Mouse (Mus musculus) CH12F3 (cell line): ENCODE data around the gene Atp6v1a.

Source experiments
- in situ Hi-C: fragments of 300-500 bp; cut with MboI; formaldehyde crosslinking; loops from 2 replicates; pipeline ENCODE4 v1.14.3; 2020; ENCODE audit warnings: low sequenced_read_pairs

Gene Atp6v1a

DNA sequence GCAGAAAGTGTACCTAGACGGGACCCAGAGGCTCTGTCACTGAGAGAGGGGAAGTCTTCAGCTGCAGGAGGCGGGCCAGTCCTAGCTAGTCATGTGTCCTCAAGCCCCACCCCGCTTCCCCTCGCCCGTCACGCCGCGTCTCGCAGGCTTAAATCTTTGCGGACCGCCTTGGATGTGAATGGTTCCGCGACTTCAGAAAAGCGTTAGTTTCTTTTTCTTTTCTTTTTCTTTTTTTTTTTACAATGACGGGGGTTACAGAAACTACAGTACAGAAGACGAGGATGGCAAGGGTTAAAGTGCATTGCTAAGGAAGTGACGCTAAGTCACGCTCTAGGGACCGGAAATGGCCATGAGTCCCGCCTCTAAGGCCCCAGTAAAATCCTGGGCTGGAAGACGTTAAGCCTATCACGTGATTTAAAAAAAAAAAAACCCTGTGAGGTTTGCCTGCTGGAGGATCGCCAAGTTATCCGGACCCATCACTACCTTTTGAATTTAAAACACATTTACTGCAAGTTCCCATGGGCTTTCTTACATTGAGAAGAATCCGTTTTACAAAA is 448 bp downstream of the Atp6v1a start:
- in situ Hi-C loops, result no loop called here

DNA sequence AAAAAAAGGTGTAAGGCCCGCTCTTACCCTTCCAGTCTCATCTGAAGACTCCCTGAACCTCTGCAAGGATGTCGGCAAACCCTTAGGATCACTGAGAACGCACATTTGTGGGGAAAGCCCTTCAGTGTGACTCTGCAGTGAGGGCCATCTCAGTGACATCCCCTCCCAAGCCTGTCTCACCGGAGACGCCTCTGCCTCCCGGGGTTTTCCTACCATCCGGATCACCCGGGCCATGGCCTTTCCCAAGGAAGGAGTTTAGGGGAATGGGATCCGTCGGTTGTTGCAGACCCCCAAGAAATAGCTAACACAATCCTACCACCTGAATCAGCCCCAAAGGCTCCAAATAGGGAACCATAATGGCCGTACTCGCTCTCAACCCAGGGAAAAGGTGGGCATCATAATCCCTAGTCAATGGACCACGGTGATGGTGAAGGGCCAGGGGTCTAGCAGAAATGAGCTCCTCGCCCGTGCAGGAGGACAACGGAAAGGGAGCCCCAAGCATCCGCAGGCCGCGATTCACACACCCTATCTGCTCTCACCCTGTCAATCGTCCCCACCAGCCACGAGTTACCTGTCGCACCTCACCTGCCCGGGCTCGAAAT is 1.0 kb downstream of the Atp6v1a start:
- in situ Hi-C loops, result no loop called here

DNA sequence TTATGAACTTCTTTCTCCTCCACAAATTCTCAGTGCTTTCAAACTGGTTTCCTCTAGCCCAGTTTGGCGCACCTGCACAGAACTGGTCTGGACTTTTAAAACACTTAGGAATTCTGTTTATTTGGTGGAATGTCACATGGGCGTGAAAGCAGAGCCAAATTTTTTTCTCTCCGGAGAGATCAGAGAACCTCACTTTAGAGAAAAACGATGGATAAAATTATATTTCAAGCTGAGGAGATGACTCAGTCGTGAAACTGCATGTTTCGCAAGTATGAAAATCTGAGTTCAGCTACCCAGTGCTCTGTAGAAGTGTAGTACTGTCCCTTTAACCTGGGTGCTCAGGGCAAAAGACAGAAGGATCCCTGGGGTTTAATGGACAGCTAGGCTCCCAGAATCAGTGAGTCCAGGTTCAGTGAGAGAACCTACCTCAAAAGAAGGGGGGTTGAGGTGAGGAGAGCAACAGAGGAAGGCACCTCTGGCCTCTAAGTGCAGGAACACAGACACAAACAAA is 2.9 kb downstream of the Atp6v1a start:
- in situ Hi-C loops, result no loop called here

DNA sequence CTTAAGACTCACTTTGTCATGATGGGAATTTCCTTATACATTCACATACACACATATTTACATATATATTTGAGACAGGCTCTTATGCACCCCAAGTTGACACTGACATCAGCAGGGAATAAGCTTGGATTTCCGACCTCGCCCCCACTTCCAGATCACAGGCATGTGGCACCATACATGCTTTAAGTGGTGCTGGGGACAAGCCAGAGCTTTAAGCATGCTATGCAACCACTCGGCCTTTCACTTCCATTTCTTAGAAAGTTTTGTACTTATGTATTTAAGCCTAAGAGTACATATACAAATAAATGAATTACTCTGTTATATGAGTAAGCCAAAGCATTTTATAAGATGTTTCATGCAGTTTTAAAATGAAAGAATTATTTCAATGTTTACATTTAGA is 6.3 kb downstream of the Atp6v1a start:
- in situ Hi-C loops, result no loop called here

DNA sequence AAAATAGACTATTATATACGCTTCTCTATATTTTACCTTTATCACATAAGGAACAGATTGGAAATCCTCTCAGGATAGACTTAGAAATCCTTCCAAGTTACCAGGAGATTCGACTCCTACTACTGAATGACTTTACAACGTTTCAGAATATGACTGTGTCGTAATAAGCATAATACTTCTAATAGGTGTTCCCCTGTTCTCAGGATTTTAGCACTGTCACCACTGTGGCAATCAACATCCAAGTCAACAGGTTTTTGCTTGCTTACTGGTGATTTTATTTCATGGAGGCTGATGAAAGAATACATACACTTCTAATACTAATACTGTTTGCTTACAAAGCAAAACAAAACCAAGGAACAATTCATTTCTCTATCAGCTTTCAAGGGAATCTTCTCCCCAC is 7.2 kb downstream of the Atp6v1a start:
- in situ Hi-C loops, result no loop called here

DNA sequence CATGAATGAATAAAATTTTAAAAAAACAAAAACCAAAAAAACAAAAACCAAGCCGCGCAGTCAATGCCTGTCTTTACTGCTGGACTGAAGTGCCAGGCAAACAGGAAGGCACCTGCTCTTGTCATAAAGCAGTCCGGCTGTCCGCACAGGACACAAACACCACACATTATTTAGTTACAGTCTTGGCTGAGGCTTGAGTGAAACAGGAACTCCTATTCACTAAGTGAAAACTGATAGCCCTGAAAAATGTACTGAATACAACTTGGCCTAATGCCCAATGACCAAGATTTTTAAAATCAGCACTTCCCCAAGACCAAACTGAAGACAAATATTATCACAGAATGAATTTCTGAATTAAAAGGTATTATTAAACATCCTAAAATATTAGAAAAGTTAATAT is 13.1 kb downstream of the Atp6v1a start:
- in situ Hi-C loops, result no loop called here

DNA sequence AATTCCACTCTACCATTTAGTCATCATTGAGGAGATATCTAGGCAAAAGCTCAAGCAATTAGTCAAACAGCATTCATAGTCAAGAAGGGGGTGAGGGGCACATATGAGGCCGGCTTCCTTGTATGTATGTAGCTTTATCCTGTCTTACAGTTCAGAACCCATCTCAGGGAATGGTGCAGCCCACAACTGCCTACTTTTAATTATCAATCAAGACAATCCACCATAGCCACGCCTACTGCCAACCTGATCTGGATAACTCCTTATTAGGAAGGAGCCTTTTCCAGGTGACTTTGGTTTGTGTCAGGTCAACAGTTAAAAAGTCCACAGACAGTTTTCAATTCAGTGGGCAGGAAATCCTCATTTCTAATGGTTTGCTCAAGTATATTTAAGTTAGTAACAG is 14.1 kb downstream of the Atp6v1a start:
- in situ Hi-C loops, result no loop called here

DNA sequence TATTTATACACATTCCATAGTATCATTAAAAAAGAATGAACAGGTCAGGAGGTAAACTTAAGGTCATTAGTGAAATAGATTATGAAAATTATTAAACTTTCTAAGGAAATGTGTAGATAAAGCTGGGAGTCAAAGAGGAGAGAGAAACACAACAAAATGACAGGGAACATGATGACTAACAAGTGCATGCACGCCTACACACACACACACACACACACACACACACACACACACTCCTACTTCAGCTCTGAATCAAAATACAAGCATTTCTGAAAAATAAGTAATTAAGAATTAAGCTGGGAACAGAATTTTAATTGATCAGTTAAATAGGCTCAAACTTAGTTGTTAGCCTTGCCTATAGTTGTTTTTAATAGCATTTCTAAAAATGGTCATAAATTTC is 14.8 kb downstream of the Atp6v1a start:
- in situ Hi-C loops, result no loop called here

DNA sequence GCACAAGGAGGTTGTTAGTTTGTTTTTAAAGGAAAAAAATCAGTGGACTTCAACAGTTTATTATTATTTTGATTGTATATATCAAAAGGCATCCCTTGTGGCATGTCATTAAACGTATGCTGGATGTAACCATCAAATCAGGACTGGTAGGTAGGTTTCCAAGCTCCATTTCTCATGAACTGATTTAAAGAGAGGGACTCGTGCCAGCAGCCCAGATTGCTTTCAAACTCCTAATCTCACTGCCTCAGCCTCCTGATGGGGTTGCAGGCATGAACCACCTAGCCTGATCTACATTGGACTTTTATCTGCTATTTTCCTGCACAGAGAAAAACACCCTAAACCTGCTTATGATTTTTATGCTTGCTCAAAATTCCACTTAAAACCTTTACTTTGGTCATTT is 15.7 kb downstream of the Atp6v1a start:
- in situ Hi-C loops, result no loop called here

DNA sequence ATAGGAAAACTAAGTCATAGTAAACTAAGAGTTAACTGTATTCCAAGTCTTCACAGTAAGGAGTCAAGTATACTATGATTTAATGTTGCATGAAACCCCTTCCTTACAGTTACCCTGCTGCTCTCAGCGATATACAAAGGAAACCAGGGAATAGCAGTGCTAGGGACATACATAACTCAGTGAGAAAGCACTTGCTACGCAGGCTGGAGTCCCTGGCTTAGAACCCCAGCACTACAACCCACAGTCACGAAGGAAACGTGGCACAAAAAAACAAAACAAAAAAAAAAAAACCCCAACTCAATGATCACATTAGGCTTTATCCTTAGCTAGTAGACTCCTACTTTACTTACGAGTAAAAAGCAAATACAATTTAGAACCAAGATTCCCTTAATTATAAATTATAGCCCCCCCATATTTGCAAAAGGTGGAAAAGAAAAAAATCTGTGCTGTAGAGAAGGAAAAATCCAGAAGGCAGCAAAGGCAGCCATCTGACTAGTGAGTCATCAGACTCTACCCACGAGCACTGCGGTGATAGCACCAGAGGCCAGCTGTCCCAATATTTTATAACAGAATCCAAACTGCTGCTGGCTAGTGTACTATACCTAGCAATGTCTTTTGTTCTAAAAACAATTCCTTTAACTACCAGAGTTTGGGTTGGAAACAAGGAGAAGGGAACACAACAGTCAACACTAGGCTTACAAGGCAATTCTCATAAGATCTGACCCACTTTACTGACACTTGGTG is 16.4 kb downstream of the Atp6v1a start:
- in situ Hi-C loops, result no loop called here

DNA sequence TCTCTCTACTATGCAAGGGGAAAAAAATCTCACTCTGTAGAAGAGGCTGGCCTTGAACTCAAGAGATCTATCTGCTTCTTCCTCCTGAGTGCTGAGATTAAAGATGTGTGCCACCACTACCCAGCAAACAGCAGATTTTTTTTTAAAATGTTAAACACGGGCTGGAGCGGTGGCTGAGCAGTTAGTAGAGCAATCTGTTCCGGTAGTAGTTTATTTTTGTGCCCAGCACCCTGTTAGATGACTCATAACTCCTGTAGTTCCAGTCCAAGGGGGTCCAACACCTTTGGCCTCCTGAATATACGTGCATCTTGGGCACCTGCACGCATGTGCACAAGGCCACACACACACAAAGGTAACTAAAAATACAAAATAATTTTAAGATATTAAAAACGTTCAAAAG is 16.9 kb downstream of the Atp6v1a start:
- in situ Hi-C loops, result no loop called here

DNA sequence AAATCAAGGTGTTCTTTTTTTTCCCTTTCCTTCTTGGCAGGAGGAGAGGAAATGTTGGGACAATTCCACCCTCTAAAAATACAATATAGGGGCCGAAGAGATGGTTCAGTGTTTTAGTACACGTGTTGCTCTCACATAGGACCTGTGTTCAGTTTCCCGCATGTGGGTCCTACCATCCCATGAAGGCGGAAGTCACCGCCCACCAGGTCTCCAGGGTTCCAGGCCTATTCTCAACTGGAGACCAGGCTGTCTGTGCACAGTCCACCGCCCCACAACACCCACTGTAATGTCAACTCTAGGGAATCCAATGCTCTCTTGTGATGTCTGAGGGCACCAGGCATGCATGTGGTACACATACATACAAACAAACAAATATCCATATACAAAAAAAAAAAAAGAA is 17.4 kb downstream of the Atp6v1a start:
- in situ Hi-C loops, result no loop called here

DNA sequence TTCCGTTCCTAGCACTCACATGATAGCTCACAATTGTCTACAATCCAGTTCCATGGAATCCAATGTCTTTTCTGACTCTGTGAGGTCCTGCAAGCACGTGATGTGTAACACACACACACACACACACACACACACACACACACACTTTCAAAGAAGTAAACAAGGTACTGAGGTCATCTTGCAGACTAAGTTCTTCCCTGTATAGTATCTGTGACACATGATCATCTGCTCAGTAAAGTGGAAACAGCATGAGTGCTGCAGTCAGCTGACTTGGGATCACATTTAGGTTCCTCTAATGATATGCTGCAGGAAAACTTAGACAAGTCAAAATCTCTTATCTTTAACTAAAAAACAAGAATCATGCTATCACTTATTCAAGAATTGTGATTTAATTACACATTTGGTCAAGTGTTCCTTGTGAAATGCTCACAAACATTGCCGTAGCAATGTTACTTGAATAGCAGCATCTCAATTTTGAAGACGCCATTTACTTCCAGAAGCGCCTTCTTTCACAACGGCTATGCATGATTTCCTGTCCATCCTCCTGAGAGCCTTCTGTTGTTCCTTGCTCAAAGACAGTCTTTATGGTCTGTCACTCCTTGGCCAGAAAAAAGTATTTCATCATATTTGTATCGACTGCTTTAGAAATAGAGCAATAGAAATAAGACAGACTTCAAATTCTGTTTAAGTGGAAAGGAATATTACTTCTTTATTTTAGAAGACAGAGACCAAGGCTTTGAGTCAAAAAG is 19.6 kb downstream of the Atp6v1a start:
- in situ Hi-C loops, result no loop called here

DNA sequence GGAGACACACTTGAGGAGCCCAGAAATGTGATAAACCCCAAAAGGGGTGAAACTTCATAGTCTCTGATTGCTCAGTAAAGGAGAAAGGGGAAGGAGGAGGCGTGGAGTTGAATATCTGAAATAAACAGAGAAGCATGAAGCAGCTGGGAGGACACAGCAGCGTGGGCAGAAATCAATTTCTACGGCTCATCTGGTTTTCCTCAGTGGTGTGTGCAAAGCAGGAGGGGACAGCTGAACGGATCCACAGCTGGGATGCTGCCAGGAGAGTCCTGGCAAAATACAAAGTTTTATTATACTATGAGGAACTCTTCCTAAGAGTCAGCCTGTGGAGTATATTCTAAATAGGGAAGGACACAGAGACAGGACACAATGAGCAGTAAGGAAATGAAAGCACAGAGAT is 30.5 kb downstream of the Atp6v1a start:
- in situ Hi-C loops, result no loop called here

DNA sequence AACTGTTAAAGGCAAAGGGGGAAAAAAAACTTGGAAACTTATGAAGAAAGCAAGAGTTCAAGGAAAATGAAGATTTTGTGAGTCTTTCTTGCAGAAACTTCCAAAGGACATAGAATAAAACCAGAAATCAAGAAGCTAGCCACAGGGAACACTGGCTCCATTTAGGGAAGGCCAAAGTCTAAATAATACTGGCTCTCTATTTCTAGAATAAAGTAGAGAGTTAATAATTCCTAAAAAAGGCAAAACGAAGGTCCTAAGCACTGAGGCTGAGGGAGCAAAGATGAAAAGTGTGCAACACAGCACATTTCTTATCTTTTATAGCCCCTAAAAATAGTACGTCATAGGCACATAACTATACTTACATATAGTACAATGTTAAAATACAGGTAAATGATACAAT is 34.3 kb downstream of the Atp6v1a start:
- in situ Hi-C loops, result no loop called here

DNA sequence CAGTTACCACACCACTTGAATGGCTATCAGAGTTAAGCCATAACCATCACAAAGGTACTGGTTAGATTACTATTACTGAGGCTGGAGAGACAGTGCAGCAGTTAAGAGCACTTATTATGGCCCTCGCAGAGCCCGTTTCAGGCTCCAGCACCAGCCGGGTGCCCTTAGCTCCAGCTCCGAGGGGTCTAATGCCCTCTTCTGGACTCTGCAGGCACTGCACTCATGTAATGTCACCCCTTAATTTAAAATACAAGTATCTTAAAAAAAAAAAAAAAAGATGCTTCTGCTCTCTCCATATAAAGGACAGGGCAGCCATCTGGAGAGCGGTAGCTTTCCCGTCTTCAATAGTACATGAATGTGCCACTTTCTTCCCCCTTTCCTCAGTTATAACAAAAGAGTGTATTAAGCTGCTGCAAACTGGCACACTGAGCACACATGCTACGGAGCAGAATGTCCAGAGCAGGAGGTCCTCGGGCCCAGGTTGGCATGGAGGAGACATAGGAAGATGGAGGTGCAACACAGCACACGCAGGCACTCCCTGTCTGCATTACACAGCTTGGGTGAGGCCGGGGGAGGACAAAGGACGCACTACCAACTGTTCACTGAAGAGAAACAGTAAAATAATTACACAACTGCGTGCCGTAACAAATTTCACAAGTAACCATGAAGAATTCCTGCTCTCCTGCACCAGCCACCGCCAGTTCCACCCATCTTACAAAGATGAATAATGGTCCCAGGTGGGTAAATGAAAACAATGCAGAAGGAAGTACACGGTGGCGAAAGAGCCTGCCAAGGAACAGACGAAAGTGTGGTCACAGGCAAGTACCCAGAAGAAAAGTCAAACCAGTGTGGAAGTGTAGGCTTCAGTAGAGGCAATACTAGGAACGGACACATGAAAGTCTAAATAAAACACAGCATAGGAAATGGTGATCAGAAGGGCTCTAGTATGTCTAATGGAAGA is 35.4 kb downstream of the Atp6v1a start:
- in situ Hi-C loops, result no loop called here

DNA sequence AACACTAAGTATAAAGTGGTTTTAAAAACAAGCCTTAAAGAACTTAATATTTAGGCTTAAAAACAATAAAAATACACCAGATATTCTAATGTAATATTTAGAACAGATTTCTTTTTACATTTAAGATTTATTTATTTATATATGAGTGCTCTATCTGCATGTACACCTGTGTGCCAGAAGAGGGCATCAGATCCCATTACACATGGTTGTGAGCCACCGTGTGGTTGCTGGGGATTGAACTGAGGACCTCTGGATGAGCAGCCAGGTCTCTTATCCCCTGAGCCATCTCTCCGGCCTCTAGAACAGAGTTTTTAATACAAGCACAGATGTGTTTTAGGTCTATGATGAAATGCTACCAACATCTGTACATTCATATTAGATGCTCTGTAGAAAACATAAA is 36.6 kb downstream of the Atp6v1a start:
- in situ Hi-C loops, result no loop called here

DNA sequence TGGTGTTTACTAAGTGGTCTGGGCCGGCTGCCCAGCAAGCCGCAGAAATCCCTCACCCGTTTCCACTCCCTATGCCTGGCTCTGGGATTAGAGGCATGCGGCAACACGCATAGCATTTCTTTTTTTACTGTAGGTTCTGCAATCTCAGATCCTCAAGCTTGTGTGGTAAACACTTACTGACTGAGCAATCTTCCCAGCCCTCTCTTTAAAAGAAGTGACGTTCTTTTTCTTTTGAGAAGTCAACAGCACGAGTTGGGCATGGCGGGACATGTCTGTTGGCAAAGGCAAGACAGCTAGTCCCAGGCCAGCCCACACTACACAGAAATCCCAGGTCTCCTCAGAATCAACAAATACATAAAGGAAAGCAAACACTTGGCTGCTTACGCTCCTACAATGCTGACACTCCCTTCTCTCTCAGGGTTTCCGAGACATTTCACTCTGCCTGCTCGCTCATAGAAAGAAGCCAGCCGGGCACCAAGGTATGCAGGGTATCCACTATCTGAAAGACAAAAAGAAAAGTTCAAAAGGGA is 38.3 kb downstream of the Atp6v1a start:
- in situ Hi-C loops, result no loop called here

DNA sequence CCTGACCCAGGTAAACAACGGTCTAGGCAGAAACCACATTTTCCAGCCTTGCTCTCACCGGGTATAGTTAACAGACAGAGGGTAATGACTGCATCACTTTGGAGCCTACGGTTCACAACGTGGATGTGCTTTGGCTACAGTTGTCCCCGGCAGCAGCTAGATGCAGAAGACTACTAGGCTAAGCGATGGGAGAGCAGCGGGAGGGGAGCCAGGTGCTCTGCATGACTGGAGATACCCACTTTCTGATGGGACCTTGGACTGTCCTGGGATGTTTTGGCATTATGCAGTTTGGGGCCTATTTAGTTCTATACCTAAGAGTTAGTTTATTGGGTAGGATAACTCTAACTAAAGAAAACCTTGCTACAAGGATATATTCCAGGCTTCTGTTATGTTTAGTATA is 40.1 kb downstream of the Atp6v1a start:
- in situ Hi-C loops, result no loop called here

DNA sequence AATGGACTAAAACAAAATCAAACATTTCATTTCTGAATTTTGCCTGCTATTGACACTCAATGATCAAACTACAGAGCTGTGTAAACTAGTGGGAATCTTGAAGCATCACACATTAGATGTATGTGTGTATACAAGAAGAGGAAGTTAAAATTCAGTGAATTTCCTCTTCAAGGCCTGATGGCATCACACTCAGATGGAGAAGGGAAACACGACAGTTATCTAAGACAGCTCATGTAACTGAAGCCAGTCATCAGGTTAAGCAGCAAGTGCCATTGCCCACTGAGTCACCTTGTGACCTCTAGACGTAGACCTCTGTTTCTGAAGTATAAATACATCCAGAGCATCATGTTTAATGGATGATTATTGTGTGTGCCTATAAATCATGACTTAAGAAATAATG is 51.9 kb downstream of the Atp6v1a start:
- in situ Hi-C loops, result no loop called here
